Mouse (Mus musculus) kidney, postnatal 25 days (tissue): ENCODE results near the gene Smg7.
A peak's percentile ranks its signal among the peaks of the same experiment; 100 is the strongest.

ENCODE experiments used
- DNase-seq, 2 experiments: peaks; one replicate each; pipeline ENCODE4 v3.0.0; 2021; ENCODE audit warnings: mixed read lengths in 2 of 2

Smg7 gene

DNA sequence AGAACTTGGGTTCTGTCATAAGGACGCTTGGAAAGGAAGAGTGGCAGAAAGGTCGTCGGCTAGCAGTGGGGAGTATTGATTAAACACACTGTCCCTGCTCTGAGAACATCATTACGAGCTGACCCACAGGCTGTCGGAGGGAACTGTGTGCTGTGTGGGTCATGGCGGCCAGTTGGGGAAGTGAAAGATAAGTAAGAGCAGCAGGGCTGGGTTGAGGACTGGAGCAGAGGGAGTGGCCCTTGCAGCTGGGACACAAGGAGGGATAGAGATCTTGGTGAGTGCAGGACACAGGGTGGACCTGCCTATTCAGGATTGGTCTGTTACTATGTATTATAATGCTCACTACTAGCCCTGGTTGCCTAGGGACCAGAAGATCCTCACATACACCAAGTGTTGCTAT lies 97.5 kb downstream of the Smg7 start:
- DNase-seq = no peak

DNA sequence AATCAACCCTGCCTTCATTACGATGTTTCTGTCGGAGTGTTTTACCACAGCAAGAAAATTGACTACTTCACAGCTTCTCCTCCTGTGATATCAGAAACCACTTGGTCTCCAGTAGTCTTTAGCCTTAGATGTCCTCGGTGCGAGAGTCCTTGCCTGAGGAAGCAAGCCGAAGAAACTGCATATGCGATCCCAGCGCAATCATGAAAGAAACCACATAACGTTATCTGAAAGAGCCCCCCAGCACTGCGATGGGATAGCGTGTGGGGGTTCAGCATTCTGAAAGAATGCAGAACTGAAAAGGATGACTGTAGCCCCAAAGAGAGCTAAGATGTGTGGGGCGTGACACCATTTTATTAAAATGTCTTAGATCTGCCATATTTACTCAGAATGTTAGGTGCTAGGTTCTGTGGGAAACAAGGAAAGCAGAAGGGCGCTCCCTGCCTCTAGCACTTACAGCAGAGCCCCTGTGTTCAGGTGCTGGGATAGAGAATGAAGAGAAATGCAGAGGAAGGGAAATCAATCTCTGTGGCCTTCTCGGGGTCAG lies 101.7 kb downstream of the Smg7 start:
- DNase-seq = no peak

DNA sequence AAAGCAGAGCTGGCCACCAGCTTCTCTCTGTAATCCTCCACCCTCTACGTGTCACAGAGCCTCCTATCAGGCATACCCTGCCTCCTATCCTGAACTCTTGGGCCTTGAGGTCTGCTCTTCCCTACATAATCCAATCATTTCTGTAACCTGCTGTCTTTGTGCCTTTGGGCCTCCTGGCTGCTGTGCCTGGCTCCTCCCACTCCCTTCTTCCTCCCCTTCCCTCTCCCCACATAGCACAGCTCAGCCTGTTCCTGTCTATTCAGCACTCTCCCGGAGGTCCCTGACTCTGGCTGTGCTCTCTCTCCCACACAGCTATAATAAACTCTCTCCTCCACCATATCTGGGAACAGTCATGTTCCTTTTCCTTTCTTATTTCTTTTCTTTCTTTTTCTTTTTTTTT lies 102.5 kb downstream of the Smg7 start, which contains the start of gene Ncf2:
TSS of gene Ncf2 (plus strand) at position 298 of the 400 bp plus-strand sequence.
- DNase-seq = peak; percentile 37 to 59

DNA sequence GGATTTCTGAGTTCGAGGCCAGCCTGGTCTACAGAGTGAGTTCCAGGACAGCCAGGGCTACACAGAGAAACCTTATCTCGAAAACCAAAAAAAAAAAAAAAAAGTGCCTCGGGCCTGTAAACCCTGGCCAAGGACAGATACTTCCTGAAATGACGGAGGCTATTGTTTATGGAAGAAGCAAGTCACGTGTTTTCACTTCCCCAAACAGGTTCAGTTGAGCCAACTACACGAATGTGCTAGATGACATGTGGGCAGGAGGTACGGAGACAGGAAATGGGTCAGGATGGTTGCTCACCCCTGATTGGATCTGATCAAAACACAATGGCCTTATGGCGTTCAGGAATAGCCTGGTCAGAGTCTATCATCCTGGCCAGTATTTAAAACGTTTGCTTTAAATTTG lies 104.3 kb downstream of the Smg7 start:
- no peak for DNase-seq

GRCm38 (mm10) chr1:152796683-152797263 lies 105.7 kb downstream of the Smg7 start:
- DNase-seq = no peak

GRCm38 (mm10) chr1:152795688-152796255 lies 106.7 kb downstream of the Smg7 start:
- no peak for DNase-seq

DNA sequence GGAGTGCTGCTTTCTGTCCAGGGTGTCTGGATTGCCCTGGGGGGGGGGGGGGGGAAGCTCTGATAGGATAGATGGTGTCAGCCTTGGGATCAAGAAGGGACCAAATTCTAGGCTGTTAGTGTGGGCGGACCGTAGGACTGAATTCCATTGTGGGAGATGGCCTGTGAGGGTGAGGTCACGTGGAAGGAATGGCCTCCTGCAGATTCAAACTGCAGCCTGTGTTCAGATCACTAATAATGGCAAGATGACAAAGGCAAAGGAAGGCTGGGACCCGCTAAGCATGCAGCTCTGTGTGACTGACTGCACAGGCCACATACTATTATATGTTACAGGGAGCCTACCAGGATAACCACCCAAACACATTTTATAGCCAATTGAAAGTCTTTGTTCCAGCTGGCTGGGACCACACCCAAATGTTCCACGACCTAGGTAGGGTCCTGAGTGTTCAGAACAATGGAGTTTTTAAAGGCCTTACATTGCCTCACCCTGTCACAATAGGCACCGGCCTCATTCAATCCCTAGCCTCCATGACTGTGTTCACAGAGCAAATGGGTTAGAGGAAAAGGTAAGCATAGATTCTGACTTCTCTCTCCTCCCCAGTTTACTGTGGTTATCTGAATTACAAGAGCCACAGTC lies 108.8 kb downstream of the Smg7 start:
- no peak for DNase-seq

DNA sequence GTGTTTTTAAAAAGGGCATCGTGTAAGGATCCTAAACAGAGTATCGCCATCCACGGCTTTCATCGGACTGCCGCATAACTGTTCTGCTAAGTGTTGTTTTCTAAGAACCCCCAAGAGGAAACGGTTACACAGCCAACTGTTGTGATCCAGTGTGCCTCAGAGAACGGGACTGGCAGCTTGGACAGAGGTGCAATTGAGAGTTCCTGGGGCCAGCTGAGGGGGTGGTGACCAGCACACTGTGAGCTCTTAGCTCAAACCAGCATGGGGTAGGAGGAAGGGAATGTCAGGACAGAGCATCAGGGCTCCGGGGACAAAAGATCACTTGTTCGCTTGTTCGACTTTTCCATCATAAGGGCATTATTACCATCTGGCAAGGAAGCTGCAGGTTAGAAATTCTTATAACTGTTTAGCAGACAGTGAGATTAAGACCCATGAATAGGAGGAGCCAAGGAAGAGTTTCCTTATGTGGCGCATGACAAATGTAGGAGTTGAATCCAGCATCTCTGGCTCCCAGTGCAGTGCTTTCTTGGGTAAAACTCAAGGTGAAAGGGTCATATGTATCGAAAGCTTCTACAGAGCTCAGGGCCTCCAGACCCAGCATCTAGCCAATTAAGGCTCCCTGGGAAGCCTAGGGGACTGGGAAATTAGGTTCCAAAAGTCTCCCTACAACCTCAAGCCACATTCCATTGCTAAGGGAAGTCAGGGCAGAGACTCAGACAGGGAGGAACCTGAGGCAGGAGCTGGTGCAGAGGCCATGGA lies 109.5 kb downstream of the Smg7 start:
- no peak for DNase-seq

DNA sequence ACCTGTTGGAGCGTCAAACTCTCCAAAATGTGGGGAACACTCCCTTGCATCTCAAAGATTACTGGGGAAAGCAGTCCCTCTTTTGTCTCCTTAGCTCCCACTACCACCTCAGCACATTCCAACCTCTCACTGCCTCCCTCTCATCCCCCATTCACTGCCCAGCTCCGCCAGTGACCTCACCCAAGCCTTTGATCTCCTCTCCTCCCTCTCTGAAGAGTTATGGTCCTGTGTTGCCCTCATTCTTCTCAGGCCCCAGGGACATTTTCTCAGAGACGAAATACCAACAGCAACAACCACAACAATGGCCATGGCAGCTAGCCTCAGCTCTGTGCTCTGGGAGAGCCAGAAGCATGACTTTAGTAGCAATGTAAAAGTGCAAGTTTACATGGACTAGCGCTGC lies 111.2 kb downstream of the Smg7 start:
- DNase-seq = no peak

DNA sequence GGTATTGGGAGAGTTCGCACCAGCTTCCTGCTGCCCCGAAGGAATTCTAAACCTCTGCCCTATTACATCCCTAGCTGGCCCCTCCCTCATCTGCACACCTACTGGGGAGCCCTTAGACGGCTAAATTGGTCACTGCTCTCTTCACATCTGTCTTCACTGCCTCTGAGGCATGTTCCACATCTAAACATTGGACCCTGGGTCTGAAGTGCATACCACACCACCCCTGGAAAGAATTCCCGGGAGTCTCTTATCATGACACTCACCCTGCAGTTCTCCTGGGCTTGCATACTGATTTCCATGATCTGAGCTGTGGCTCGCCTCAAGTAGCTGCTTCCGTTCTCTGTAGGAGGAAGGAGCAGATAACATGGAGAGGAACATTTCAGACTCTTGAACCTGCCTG lies 111.6 kb downstream of the Smg7 start:
- DNase-seq = no peak

DNA sequence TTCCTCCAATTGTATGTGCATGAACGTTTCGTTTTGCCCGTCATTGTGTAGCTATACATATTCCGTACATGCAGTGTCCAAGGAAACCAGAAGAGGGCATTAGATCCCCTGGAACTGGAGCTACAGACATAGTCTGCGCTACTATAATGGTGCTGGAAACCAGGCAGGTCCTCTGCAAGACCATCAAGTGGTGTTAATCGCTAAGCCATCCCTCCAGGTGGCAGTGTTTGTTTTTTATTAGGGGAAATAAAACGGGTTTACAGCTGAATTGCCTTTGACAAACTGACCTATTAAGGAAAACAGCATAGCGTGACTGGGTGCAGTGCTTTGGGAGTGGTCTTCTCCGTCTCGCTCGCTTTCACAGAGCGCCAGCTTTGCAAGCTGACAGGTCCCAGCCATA lies 112.2 kb downstream of the Smg7 start:
- DNase-seq = peak; percentile 60 to 78

DNA sequence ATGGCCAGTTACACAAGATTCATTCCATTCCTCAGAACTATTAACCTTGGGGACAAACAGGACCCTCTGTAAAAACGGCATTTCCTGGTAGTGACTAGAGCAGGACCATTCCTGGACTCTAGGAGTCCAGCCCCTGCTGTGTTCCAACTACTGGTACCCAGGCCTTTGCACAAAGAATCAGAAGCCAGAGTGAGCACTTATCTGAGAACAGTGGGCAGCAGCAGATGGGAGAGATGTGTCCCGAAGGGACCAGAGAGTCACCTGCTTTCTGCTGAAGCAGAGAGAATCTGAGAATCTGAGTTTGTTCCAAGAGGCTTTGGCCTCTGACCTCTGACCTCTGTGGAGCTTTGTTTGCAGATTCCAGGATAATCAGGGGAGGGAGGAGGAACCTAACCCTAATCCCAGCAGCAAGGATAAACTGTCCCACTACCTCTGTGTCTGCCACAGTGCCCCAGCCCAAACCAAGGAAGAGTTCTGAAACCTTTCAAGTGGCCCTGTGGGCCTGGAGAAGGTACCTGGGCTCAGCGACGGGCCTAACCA lies 114.3 kb downstream of the Smg7 start:
- peak in 1 of 2 experiments; percentile 18 for DNase-seq
